Mouse (Mus musculus) lung, postnatal 4 days (tissue): ENCODE data around the gene Evi5l.

Experiments
- DNase-seq, 2 experiments: peaks; one replicate each; pipeline ENCODE4 v3.0.0; 2021

Gene Evi5l

DNA sequence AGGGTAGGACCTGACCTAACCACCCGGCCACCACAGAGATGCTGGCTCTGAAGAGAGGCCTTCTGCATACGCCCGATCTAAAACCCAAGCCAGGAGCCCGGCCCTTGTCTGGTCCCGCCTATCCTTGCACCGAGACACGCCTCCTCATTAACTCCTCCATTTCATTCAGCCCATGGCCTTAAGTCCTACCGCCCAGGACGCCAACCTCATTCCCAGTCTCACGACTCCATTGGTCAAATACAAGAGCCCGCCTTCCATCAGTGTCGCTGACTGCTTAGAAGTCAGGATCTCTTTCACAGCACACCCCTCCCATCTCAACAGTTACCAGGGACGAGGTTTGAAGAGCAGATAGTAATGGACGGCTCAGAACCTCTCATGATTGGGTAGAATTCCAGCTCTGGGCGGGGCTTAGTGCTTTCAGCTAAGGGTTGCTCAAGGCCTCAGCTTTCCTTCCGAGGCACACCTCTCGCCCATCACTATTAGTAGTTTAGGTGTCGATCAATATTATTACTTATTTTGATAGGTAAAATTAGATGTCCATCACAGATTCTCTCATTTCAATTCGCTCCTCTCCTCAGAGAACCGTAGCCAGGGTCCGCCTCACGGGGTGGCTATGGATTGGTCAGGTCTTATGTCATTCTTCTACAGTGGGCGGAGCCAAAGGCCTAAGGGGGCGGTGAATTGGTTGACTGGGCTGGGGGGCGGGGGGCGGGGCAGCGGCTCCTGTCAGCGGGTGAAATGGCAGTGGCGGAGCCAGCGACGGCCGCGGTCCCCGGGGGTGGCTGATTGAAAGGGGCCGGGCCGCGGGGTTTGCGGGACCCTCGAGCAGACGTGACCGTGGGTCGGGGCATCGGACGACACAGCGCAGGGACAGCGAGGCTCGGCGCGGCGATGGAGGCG is at the start of gene Evi5l:
Evi5l (plus strand) TSS at position 716 of the 900 bp plus-strand sequence.
- peak; percentile 98 to 99 for DNase-seq

DNA sequence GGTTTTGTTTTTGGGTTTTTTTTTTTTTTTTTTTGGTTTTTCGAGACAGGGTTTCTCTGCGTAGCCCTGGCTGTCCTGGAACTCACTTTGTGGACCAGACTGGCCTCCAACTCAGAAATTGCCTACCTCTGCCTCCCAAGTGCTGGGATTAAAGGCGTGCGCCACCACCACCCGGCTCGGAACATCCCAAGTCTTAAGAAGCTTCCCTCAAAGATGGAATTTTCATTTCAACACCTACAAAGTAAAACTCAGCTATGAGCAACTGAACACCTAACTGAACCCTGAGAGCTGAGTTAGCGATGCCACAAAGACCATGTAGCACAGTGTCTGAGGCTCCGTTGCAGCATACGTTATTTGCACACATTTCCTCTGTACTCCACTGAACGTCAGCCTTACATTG is 32.6 kb upstream of the Evi5l start, which contains the start of gene Cd209g:
Cd209g (plus strand) TSS at position 301 of the 400 bp plus-strand sequence.
- DNase-seq, result no peak

DNA sequence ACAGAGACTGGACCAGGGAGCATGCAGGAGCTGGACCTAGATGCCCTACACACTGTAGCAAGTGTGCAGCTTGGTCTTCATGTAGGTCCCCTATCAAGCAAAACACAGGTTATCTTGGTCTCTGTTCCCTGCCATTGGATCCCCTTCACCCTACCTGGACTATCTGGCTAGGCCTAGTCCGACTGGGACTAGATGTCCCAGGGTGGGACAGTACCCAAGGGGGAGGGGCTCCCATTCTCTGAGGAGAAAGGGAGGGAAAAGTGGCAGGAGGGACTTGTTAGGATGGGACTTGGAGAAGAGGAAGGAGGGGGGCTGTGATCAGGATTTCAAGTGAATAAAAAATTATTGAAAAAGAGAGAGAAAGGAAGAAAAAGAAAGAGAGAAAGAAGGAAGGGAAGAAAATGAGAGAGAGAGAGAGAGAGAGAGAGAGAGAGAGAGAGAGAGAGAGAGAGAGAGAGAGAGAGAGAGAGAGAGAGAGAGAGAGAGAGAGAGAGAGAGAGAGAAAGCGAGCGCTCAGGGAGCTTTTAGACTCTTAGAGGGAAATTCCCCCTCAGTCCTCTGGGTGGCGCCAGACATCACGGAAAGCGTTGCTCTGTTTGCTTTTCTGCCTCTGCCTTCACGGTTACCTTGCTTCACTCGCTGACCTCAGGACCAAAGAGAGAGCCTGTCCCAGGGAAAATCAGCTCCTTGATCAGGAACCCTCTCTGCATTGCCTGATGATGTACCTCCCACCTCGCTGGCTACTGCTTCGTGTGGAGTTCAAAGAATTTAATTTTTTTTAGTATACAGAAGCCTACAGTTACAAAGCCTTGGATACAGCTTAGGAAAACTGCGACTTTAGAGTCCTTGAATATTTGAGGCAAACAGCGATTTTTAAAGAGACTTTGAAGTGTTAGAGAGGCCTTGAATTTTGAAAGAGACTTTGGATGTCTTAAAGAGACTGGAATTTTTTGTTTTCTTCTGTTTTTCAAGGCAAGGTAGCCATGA is 26.4 kb upstream of the Evi5l start:
- peak; percentile 53 to 77 for DNase-seq

- DNase-seq, result no peak
These were observed 24.6 kb upstream of the Evi5l start for GRCm38 (mm10) chr8:4141721-4142120.

GRCm38 (mm10) chr8:4147272-4147671 is 19.1 kb upstream of the Evi5l start:
- DNase-seq, result no peak

DNA sequence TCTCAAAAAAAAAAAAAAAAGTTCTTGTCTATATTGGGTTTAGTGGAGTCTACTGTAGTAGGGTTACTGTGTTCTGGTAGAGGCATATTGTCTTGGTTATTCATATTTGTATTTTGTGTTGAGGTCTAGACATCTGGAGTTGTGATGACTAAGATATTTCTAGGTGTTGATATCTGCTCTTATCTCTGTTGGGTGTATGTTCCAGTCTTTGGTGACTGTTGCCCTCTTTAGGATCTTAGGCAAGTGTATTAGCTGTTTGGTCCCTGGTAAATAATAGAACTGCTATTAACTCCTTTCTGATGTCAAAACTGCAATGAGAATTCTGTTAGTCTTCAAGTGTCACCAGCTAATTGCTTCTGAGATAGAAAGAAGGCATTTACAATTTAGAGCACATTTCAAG is 11.5 kb upstream of the Evi5l start:
- DNase-seq, result no peak

GRCm38 (mm10) chr8:4162786-4163185 is 3.6 kb upstream of the Evi5l start:
- DNase-seq, result no peak

- DNase-seq, result no peak
These were observed 1.1 kb upstream of the Evi5l start for GRCm38 (mm10) chr8:4165176-4165851.

GRCm38 (mm10) chr8:4166881-4167525 is 636 bp downstream of the Evi5l start:
- DNase-seq, result no peak

DNA sequence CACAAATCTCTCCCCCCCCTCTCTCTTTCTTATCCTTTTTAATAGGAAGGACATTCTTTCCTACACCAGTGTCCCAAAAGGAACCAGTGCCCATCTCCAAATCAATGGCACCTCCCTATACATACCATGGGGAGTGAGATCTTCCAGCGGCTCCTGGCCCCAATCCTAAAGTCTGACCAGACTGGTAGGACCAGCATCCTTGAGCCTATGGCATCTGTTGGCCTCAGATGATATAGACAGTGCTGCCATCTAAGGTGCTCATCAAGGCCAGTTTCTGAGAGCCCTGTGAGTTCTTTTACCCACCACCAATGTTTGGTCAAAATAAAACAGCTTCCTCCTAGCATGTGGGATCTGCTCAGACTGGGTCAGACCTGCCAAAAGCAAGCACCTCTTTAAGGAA is 1.6 kb downstream of the Evi5l start:
- no peak for DNase-seq

DNA sequence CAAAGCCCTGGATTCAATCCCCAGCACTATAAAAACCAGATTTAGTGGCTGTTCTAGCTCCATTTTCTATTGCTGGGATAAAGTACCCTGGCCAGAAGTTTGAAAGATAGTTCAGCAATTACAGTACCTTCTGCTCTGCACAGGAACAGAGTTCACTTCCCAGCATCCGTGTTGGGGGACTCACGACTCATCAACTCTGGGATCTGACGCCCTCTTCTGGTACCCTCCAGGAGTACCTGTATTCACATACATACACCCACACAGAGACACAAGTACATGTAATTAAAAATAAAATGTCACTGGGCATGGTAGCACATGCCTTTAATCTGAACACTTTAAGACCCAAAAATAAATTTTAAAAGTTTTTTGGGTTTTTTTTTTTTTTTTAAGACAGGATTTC is 6.1 kb downstream of the Evi5l start:
- no peak for DNase-seq

DNA sequence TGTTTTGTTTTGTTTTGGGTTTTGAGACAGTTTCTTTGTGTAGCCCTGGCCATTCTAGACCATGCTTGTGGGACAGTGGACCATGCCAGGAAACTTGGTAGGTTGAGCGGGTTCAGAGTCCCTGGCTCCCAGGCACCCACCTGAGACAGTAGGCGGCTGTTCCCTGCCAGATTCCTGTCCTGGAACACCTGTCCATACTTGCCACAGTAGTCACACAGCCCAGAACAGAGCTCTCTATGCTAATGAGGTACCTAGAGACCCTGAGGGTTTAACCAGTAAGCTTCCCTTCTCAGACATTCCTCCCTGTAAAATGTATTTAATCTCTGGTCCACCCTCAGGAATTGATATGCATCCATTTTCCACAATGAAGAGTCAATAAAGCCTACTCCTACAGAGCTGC is 7.7 kb downstream of the Evi5l start:
- DNase-seq, result no peak

DNA sequence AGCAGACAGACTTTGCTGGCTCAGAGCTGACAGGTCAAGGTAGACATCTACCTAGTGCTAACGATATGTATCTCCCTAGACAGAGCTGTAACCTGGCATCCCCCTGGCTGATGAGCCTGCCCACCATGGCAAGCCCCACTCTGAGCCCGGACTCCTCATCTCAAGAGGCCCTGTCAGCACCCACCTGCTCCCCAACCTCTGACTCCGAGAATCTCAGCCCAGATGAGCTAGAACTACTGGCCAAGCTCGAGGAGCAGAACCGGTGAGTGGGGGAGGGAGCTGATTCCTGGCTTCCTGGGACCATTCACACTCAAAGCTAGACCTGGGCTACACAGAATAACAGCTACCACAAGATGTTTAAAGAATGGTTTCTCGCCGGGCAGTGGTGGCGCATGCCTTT is 17.0 kb downstream of the Evi5l start:
- DNase-seq, result no peak

DNA sequence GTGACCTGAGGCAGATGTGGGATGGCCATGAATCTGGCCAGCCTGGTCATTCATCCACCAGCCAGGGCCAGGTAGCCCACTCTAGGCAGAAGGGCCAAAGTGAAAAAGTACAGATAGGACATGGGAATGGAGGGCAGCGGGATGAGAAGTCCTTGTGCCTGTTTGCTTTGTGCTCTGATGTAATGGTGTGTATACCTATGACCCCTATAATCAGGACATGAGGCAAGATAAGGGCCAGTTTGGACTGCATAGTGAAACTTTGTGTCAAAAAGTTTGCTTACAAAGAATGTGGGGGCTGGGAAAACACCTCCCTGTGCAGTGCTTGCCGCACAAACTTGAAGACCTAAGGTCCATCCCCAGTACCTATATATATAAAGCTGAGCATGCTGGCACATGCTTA is 19.8 kb downstream of the Evi5l start:
- no peak for DNase-seq

DNA sequence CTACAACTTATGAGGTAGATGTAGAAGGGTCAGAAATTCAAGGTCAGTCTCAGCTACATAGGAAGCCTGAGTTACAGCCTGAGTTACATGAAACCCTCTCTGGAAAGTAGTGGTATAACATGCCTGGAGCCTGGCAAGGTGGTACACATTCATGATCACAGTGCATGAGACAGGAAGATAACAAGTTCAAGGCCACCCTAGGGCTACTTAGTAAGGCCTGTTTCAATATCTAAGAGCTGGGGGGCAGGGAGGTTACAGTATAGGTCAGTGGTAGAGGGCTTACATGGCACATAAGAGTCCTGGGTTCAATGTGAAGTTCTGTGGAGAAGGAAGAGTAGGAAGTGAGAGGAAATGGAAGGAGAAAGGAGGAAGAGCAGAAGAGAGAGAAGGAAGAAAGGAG is 22.2 kb downstream of the Evi5l start:
- no peak for DNase-seq

- DNase-seq, result no peak
These were observed 22.8 kb downstream of the Evi5l start for GRCm38 (mm10) chr8:4189031-4189722.

GRCm38 (mm10) chr8:4192305-4192704 is 25.9 kb downstream of the Evi5l start:
- DNase-seq, result no peak

DNA sequence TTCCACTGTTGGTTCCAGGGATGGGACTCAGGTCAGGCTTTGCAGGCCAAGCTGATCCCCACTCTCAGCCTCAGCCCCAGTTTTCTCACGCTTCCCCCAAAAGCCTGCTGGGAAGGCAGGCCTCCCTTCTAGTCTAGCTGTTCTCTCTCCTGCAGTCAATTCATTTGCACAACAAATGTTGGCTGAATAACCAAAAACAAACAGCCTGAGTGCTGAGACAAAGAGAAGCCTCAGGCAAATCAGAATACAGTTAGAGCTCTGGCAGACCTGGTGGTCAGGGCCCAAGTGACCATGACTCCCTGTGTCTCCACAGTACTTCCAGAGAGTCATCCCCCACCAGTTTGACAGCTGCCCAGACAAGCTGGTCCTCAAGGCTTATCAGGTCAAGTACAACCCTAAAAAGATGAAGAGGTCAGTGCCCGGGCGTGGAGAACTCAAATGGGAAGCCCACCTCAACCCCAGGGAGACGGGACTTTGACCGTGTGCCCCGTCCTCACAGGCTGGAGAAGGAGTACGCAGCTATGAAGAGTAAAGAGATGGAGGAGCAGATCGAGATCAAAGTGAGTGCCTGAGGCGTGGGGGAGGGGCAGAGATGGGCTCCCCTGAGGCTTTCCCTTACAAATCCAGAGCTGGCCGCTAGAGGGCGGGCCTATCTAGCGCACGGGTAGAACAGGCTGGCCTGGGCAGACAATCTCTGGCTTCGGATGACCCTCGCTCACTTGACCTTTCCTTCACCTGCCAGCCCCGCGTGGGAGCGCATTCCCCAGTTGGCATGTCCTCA is 26.6 kb downstream of the Evi5l start:
- peak; percentile 81 to 89 for DNase-seq

- no peak for DNase-seq
These were observed 27.2 kb downstream of the Evi5l start for GRCm38 (mm10) chr8:4193588-4193894.

- no peak for DNase-seq
These were observed 35.0 kb downstream of the Evi5l start for GRCm38 (mm10) chr8:4201321-4201720.
